Mouse (Mus musculus) forebrain, embryonic 15.5 days (tissue): ENCODE measurements around the gene Wwtr1. TPM values are rescaled to one million over a fixed set of nuclear protein-coding genes. Genes with fewer than 3 reads are reported as not detected.

Experiments
- ATAC-seq: fragments of 200-750 bp; cut with Nextera tagmentation; replicated peaks from 2 replicates; pipeline ENCODE4 v1.8.0; 2017; ENCODE audit warnings: mild to moderate bottlenecking, moderate TSS enrichment, moderate library complexity
- H3K27ac ChIP-seq: fragments of 300-500 bp; sonication (generic); replicated peaks from 2 replicates; pipeline ENCODE4 v1.5.1; 2015; ENCODE audit warnings: mild to moderate bottlenecking, inconsistent platforms
- H3K27me3 ChIP-seq: fragments of 300-500 bp; sonication (generic); 2 replicates; pipeline ENCODE4 v1.6.1; 2015; ENCODE audit warnings: inconsistent platforms
- H3K36me3 ChIP-seq: fragments of 300-500 bp; sonication (generic); 2 replicates; pipeline ENCODE4 v1.6.1; 2015; ENCODE audit warnings: mild to moderate bottlenecking, inconsistent platforms
- H3K4me1 ChIP-seq: fragments of 300-500 bp; sonication (generic); 2 replicates; pipeline ENCODE4 v1.6.1; 2015; ENCODE audit warnings: inconsistent platforms
- H3K4me2 ChIP-seq: fragments of 300-500 bp; sonication (generic); replicated peaks from 2 replicates; pipeline ENCODE4 v1.6.1; 2015; ENCODE audit warnings: mild to moderate bottlenecking, inconsistent platforms
- H3K4me3 ChIP-seq: fragments of 300-500 bp; sonication (generic); 2 replicates; pipeline ENCODE4 v1.5.1; 2015; ENCODE audit warnings: mild to moderate bottlenecking, inconsistent platforms
- H3K9ac ChIP-seq: fragments of 300-500 bp; sonication (generic); replicated peaks from 2 replicates; pipeline ENCODE4 v1.6.1; 2015; ENCODE audit warnings: mild to moderate bottlenecking, inconsistent platforms
- H3K9me3 ChIP-seq: fragments of 300-500 bp; sonication (generic); 2 replicates; pipeline ENCODE4 v1.6.1; 2016; ENCODE audit warnings: inconsistent platforms
- WGBS: fragments of 180-500 bp; shearing (Covaris S2); methylation state at CpG from one replicate; pipeline ENCODE4 v1.1.7; 2015; ENCODE audit warnings: mixed read lengths; 5-methylcytosine and 5-hydroxymethylcytosine counted together
- polyA plus RNA-seq: library from polyadenylated mRNA; unstranded; fragments of >200 nt; fragmentation: Nextera tagmentation; extraction: Ambion mirVana; gene quantifications from 2 replicates; pipeline ENCODE4 v1.2.1, GENCODE M21; 2015

The Wwtr1 gene
- polyA plus RNA-seq, 1 experiment from 2014 or later, result 10.7 TPM

DNA sequence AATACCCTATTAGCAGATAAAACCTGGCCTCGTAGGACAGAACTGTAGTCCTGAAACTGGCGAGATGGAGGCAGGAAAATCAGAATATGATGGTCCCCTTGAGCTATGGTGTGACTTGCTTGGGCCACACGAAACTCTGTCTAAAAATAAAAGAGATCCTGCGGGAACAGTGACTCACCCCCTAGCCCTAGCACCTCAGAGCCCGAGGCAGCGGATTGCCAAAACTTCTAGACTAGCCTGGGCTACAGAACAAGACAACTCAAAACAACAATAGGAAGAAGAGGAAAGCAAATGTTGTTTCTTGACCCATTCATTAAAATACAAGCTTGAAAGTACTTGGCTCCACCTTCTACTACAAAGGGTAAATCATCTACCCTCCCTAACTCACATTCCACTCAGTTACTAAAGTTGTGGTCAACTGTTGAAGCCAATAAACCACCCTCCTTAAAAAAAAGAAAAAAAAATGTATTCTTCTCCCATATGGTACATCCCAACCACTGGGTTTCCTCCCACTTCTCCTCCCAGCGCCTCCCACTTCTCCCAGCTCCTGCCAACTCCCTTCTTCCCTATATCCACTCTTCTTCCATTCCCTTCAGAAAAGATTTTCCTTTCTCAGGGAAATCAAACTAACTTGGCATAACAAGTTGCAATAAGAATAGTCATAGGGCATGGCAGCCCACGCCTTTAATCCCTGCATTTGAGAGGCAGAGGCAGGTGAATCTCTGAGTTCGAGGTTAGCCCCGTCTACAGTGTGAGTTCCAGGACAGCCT lies 4.9 kb upstream of the Wwtr1 start:
- H3K9me3 ChIP-seq, result no peaks in the 10 kb centered on the region
- H3K9ac ChIP-seq, result no peak overlapping the region
- H3K4me1 ChIP-seq, result peaks cover 3% of the 10 kb centered on the region
- no peak overlapping the region for H3K4me3 ChIP-seq
- ATAC-seq, result no peak
- H3K36me3 ChIP-seq, result no peaks in the 10 kb centered on the region
- H3K27me3 ChIP-seq, result no peaks in the 10 kb centered on the region
- no peak overlapping the region for H3K27ac ChIP-seq
- H3K4me2 ChIP-seq, result no peak overlapping the region
- 94% methylated on average over 10 of the region's 10 CpGs for whole genome bisulfite sequencing

DNA sequence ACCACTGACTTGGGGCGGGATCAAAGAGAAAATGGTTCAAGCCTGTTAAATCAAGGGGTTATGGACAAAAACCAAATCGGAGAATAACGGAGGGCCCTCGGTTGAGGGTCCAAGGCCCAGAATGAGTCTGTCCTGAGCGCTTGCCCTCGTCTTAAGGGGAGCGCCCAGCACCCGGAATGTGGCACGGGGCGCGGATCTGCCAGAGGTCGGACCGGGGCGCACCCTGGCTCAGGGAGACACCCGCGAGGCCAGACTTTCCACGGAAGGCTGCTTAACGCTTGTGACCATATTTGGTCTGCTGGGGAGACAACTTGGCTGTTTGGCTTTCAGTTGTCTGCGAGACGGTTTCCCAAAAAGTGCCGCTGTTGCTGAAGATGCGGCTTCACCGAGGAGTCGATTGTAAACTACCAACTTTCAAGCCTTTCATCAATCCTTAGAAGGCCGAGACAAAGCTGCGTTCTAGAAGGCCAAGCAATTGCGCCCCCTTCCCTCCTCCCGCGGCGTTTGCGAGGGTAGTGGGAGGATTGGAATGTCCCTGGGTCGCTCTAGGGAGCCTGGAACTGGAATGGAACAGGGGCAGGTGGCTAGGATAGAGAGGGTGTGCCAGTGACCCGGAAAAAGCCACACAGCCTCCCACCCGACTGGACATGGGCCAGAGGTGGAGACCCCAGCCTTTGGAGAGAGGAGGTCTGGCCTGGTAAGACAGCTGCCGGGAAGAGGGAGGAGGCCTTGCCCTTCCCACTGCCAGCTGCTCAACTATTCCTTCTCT lies 530 bp upstream of the Wwtr1 start:
- peak overlapping the region; percentile 52 for H3K27ac ChIP-seq
- H3K4me1 ChIP-seq, result peaks cover 9% of the 10 kb centered on the region
- H3K36me3 ChIP-seq, result no peaks in the 10 kb centered on the region
- H3K4me3 ChIP-seq, result peak overlapping the region; percentile 53
- H3K9ac ChIP-seq, result peak overlapping the region; percentile 63
- ATAC-seq, result peak; percentile 55
- WGBS, result 0% methylated on average over 35 of the region's 35 CpGs
- H3K27me3 ChIP-seq, result no peaks in the 10 kb centered on the region
- peak overlapping the region; percentile 84 for H3K4me2 ChIP-seq
- no peaks in the 10 kb centered on the region for H3K9me3 ChIP-seq

DNA sequence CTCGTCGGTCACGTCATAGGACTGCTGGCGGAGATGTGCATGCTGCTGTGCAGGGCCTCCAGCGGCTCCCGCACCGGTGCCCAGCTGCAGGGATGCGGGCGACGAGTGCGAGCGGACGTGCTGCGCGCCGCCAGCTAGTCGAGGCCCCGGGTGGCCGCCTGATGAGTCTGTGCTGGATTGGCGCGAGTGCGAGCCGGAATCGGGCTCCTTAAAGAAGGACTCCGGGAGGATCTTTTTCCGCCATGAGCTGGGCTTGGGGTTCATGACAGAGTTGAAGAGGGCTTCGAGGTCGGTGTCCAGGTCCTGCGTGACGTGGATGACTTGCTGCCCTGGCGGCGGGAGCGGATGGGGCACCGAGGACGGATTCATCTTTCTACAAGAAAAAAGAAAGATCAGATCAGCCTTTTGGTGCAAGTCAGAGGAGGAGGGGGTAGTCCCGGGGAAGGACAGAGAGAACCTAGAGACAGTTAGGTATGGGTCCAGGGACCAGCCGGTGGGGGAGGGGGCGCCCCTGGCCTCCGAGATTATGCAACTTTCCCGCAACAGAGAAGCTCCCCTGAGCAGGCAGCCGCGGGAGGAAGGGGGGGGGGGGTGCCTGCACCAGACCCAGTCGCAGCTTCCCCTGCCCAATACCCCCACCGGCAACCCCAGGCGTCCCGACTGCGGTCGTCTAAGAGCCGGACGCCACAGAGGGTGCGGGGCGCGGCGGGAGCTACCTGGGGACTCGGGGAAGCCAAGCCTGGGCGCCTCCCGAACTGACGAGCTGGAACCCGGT lies 638 bp downstream of the Wwtr1 start:
- H3K9me3 ChIP-seq, result no peaks in the 10 kb centered on the region
- peak overlapping the region; percentile 63 for H3K9ac ChIP-seq
- no peaks in the 10 kb centered on the region for H3K36me3 ChIP-seq
- peak overlapping the region; percentile 53 for H3K4me3 ChIP-seq
- H3K4me2 ChIP-seq, result peak overlapping the region; percentile 84
- WGBS, result under 1% methylated on average over 59 of the region's 59 CpGs
- ATAC-seq, result peak; percentile 75
- no peaks in the 10 kb centered on the region for H3K27me3 ChIP-seq
- H3K4me1 ChIP-seq, result peaks cover 9% of the 10 kb centered on the region
- H3K27ac ChIP-seq, result peak overlapping the region; percentile 52

DNA sequence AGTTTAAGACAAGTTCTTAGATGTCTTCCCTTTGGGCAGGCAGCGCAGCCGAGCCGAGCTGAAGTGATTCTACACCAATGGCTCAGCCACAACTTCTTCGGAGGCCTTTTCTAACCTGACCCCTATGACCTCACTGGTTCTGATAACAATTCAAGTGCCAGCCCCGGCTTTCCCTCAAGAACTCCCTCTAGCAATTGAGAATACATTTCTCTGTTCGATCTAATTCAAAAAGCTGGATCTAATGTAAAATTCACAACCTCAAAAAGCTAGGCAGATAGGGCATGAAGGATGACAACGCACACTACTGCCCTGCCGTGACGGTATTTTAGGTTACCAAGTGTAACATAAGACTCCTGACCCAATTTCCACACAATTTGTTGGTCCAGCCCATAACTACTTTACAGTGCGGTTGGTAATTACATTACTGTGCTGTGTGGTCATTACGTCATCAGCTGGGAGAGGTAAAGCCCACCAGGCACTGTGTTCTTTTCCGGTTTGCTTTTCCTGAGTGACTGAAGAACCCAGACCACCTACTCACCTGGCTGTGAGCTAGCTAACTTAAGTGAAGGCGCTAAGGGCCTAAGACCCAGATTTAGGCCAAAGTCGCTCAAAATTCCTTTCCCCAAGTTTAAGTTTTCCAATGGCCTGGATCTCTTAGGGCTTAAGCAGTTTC lies 1.7 kb downstream of the Wwtr1 start:
- ATAC-seq, result no peak
- Histone ChIP-seq H3K9ac (0 out of 2 replicates have a peak overlapping the region, but pooled peaks have one; percentile 63), H3K4me2 (peak overlapping the region; percentile 84), H3K36me3 (no peaks in the 10 kb centered on the region), H3K27me3 (no peaks in the 10 kb centered on the region), H3K4me3 (peak overlapping the region; percentile 53), H3K9me3 (no peaks in the 10 kb centered on the region), H3K27ac (no peak overlapping the region), H3K4me1 (peaks cover 9% of the 10 kb centered on the region)
- 44% methylated on average over 14 of the region's 14 CpGs for WGBS

DNA sequence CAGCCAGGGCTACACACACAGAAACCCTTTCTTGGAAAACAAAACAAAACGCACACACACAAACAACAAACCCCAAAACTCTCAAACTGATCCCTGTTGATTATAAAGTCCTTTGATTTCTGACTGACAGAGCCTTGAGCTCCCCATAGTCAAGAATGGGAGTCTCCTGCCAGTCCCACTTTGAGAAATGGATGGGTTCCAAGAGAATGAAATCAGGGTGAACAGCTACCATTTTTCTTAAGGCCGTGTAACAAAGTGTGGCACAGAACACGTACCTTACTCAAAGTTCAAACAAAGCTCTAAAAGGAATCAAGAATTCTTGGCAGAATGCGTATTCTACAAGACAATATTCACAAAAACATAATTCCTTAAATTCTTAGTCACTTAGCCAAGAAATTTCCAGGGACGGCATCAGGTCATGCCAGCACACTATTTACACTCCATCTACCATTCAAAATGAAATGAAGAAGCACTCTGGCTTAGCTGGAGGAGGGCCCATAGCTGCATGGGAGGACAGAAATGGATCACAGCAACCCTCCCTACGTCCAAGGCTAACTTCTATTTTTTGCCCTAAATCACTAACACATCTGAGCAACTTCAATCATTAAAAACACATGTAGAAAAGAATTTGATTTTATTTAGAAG lies 3.3 kb downstream of the Wwtr1 start:
- WGBS, result 52% methylated on average over 6 of the region's 6 CpGs
- Histone ChIP-seq H3K9me3 (no peaks in the 10 kb centered on the region), H3K4me2 (no peak overlapping the region; the same call in 1 of the 2 replicates), H3K9ac (no peak overlapping the region), H3K27me3 (no peaks in the 10 kb centered on the region), H3K4me1 (peaks cover 9% of the 10 kb centered on the region), H3K36me3 (no peaks in the 10 kb centered on the region), H3K27ac (no peak overlapping the region), H3K4me3 (no peak overlapping the region)
- no peak for ATAC-seq

DNA sequence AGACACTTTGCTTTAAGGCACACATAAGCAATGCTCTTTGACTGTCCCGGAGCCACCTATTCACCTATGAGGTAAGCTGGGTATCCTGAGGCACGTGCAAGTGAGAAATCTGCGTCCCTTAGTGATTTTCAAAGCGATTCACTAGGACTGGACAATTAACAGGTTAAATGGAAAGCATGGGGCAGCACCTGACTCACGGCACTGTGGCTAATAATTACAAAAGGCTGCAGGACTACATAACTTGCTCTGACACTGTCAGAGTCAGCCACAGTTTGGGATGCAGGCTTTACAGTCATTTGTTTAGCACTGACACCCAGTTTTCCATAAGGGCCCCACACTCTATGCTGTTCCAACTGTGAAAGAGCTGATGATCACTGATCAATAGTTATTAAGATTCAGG lies 9.1 kb downstream of the Wwtr1 start:
- ATAC-seq, result no peak
- Histone ChIP-seq H3K4me2 (no peak overlapping the region), H3K27me3 (no peaks in the 10 kb centered on the region), H3K9ac (no peak overlapping the region), H3K4me1 (no peaks in the 10 kb centered on the region), H3K36me3 (no peaks in the 10 kb centered on the region), H3K27ac (no peak overlapping the region), H3K4me3 (no peak overlapping the region), H3K9me3 (no peaks in the 10 kb centered on the region)
- 87% methylated on average over 5 of the region's 5 CpGs for WGBS

DNA sequence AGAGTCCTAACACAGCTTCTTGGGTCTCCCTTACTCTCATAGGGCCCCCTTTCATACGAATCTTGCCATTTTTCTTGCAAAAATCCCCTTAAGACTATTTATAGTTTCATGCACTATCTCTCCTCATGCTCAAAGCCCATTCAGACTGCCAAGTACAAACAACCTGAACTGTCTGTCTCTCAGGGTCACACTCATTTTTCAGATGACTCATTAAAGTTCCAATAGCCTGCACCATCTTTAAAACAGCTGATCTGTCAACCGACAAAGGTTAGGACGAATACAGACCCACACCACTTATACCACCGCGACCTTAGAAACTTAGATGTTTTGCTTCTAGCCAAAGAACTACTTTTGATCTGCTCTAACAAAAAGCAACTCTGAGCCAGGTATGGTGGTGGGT lies 12.1 kb downstream of the Wwtr1 start:
- no peak for ATAC-seq
- H3K4me1 ChIP-seq, result no peaks in the 10 kb centered on the region
- H3K9me3 ChIP-seq, result no peaks in the 10 kb centered on the region
- 95% methylated on average over 5 of the region's 5 CpGs for WGBS
- H3K27me3 ChIP-seq, result no peaks in the 10 kb centered on the region
- no peak overlapping the region for H3K4me3 ChIP-seq
- H3K4me2 ChIP-seq, result no peak overlapping the region
- H3K36me3 ChIP-seq, result no peaks in the 10 kb centered on the region
- no peak overlapping the region for H3K9ac ChIP-seq
- no peak overlapping the region for H3K27ac ChIP-seq

DNA sequence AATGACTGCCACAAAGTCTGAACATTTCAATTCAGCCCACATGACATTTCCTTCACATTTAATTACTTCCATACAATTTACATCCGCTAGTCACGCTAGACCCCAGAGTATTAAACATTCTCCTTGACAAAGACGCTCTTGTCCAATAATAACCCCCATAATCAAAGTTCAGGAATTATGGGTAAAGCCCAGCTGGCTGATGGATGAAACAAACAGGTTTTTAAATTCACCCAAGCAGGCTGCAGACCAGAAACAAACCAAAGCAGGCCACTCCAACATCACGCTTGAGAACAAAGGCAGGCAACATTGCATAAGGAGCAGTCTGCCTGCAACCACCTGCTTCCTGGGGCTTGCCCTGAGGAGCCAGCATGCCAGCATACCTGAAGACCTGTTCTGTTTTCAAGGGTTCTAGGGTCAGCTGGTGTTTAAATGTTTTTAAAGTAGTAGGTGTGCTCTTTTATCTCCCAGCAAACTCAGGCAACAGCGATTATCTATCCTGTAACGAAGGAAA lies 12.7 kb downstream of the Wwtr1 start:
- Histone ChIP-seq H3K27ac (no peak overlapping the region; the same call in 1 of the 2 replicates), H3K36me3 (no peaks in the 10 kb centered on the region), H3K4me2 (no peak overlapping the region), H3K4me3 (no peak overlapping the region), H3K9ac (no peak overlapping the region), H3K4me1 (no peaks in the 10 kb centered on the region), H3K9me3 (no peaks in the 10 kb centered on the region), H3K27me3 (no peaks in the 10 kb centered on the region)
- WGBS, result 59% methylated on average over 6 of the region's 6 CpGs
- no peak for ATAC-seq

DNA sequence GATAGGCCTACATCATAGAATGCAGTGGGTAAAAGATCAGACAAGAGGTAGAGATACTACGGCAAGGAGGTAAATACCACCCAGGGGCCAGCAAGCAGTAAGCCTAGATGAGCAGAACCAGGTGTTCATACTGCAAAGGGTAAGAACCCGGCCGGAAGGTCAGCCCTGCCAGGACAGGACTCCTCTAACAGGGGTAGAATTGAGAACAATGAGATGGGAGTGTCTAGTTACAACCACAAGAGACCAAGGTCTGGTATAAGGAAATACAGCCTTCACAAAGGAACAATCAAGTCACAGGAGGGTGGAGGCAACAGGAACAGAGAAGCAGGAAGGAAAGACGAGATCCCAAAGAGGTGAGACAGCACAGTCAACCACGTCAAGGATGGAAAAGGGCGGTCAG lies 16.9 kb downstream of the Wwtr1 start:
- Histone ChIP-seq H3K36me3 (no peaks in the 10 kb centered on the region), H3K4me1 (no peaks in the 10 kb centered on the region), H3K27me3 (no peaks in the 10 kb centered on the region), H3K9me3 (no peaks in the 10 kb centered on the region), H3K27ac (no peak overlapping the region), H3K9ac (no peak overlapping the region), H3K4me3 (no peak overlapping the region), H3K4me2 (no peak overlapping the region)
- WGBS, result 95% methylated on average over 6 of the region's 6 CpGs
- ATAC-seq, result no peak

DNA sequence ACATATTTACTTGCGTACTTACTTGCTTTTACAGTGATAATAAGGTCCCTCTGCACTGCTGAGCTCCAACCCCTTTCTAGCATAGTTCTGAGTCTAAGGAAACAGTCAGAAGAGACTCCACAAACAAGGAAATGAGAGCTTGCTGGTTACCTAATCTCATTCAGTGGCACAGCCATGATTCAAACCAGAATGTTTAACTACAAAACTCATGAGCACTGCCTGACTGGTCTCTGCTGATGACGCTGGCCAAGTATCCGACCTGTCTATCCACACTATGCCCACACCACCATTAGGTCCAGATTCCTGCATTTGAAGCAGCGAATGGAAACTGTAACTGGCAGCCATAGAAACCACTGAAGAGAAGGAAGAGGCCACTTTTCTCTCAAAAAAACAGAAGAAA lies 18.3 kb downstream of the Wwtr1 start:
- Histone ChIP-seq H3K27me3 (no peaks in the 10 kb centered on the region), H3K4me2 (no peak overlapping the region), H3K9ac (no peak overlapping the region), H3K36me3 (no peaks in the 10 kb centered on the region), H3K4me1 (no peaks in the 10 kb centered on the region), H3K9me3 (no peaks in the 10 kb centered on the region), H3K27ac (no peak overlapping the region), H3K4me3 (no peak overlapping the region)
- WGBS, result 92% methylated on average over 4 of the region's 4 CpGs
- no peak for ATAC-seq

DNA sequence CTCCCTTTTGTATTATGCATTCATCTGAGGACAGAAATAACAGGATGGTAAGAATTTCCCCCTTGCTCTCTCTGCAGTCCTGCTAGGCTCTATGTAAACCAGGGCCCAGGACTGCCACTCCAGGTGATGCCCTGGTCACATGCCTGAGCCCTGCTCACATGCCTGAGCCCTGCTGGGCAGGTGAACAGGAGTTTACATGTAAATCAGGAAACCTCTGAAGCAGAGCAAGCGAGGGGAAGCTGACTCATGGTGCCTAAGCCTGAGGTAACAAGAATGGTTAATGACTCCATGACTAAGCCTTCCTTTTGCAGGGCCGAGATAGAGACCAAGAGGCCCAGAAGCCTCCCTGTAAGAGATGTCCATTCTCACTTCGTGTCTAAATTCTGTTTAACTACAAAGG lies 20.1 kb downstream of the Wwtr1 start:
- no peaks in the 10 kb centered on the region for H3K9me3 ChIP-seq
- H3K9ac ChIP-seq, result no peak overlapping the region
- no peak overlapping the region for H3K4me2 ChIP-seq
- no peak for ATAC-seq
- no peaks in the 10 kb centered on the region for H3K27me3 ChIP-seq
- H3K27ac ChIP-seq, result no peak overlapping the region
- 68% methylated on average over 3 of the region's 3 CpGs for WGBS
- no peaks in the 10 kb centered on the region for H3K4me1 ChIP-seq
- H3K36me3 ChIP-seq, result no peaks in the 10 kb centered on the region
- no peak overlapping the region for H3K4me3 ChIP-seq
